Mouse (Mus musculus): Measurements from ENCODE around the gene Lrch1.
A peak's percentile ranks its signal among the peaks of the same experiment; 100 is the strongest.

Lrch1 gene

DNA sequence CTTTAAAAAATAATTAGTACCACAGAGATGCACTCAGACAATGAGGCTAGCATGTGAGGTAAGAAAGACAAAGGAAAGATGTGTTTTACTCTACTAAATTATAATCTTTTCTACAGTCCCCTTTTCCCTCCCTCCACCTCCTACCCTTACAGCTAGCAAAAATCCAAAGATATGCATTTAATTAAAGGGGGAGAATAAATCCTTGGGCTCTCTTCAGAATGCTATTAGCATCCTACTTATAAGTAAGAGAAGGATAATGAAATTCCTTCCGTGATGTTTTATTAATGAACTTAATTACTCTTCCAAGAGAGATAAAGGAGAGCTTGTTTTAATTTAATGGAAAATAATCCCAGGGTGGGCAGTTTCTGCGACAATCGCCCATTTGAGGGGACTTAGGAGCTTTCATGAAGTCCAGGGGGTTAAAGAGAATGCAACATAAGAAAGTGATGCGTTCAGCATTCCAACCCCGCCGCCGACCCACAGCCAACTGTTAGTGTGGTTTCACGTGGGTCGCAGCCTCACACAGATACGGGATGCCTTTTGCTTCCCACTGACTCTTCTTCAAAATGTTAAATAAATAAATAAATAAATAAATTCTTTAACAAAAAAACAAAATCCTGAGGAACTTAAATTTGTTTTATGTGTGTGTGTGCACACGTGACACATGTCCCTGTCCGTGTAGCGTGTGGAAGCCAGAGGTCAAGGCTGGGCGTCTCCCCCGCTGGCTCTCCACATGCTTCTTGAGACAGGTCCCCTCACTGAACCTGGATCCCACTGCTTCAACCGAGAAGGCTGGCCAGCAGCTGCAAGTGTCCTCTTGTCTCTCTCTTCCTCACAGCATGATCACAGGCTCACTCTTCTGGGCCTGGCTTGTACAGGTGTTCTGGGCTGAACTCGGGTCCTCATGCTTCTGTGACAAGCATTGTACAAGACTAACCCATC is 132.6 kb downstream of the Lrch1 start:
- DNase-seq (ENCODE audit: low read depth) = no peak

DNA sequence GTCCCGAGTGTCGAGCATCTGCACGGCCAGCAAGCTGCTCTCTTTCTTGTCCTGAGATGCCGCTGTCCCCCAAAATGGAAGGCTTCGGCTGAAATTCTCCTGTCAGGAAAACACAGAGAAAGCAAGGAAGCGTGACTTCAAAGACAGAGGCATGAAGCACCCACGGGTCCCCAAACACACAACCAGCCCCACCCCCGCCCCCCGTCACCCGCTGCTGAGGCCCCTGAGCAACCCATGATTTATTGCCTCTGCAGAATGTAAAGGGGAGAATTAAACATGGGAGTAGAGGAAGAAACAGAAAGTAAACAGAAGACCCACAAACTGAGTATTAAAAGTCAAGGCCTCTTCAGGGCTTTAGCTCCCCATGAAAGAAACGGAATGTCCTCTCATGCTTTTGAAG is 136.1 kb downstream of the Lrch1 start:
- no peak for DNase-seq (ENCODE audit: low read depth)

DNA sequence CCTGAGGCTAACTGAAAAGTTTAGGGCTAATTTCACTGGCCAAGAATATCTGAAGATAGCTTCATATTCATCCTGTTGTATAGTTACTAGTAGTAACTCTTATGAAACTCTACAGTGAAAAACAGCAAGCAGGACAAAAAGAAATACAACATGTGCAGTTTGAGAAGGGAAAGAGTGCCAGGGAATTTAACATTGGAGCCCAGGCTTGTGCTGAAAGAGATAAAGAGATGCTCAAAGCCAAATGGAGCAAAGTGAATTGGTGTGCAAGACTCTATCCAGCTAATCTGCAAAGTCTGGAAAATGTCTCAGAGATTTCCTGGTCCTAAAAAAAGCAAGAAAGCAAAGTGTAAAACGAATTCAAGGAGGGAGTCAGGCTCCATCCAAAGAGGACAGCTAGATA is 145.7 kb downstream of the Lrch1 start:
- no peak for DNase-seq (ENCODE audit: low read depth)

DNA sequence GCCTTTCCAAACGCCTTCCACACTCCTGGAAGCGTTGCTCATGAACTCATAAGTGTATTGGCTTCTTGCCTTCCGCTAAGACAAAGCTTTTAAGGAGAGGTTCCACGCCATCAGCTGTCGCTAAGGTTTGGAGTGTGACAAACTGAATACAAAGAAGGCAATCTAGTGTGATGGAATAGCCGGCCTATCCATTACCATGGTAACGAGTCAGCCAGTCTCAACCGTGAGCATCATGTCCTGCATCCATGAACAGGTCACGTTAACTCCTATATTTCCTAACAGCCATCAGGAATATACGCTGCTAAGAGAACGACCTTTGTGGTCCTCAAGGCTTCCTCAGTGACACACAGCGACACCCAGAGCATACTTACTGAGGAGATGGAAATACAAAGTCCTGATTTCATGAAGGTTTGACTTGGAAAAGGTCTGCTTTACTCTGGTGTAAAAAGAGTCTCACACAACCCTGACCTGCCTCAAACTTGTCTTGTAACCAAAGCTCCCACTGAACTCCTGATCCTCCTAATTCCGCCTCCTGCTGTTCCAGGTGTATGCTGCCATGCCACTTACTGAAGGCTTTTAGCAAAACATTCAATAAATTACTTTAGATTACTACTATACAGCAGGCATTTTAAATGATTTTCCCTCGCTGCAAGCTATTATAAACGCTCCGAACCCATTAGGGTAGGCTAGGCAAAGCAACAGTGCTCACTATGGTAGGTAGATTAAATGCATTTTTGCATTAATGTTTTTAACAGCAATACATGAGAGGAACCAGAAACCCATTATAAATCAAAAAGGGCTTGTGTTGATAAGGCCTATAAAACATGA is 149.4 kb downstream of the Lrch1 start:
- no peak for DNase-seq (ENCODE audit: low read depth)

DNA sequence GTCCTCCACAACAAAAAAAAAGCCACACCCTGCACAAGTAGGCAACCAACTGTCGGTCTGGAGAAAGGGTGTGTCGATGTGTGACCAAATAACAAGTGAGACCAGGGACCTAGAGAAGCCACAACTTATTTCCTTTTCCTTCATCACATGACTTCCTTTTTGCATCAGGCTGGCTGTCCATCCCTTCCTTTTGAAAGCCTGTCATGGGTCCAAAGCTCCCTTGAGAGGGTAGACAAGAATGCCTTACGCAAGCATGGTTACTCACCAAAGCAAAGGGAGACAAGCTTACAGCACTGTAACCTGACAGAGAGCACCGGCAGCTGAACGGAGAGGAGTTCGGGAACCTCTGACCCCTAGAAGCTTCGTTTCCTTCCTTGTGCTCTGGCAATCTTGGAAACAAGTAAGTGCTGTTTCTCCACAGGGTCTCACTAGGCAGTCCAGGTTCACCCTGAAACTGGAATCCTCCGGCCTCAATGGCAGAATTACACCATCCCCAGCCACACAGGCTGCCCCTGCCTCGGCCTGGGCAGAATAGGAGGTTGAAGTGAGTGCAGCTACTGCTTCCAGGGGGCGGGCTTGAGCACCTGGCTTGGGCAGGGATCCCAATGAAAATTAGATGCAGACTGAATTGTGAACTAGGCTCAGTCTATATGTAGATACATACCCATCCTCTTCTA is 150.2 kb downstream of the Lrch1 start:
- DNase-seq (ENCODE audit: low read depth) = no peak

DNA sequence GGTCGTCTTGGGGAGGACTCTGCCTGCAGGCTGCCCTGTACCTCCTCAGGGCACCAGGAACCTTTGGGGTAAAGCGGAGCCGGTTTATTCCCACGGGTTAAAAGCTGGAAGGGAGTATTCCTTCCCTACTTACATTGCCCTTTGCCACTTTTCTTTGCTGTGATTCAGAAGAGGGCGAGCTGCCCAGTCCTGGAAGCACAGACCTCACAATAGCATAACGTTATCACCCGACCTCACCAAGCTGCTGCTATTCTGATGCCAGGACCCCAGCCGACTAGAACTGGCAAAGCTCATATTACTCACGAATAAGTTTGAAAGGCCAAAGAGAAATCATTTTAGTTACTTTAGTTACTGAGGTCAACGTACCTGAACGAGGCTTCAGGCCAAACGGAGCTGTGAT is 152.7 kb downstream of the Lrch1 start:
- peak; percentile 62 for DNase-seq (ENCODE audit: low read depth)

DNA sequence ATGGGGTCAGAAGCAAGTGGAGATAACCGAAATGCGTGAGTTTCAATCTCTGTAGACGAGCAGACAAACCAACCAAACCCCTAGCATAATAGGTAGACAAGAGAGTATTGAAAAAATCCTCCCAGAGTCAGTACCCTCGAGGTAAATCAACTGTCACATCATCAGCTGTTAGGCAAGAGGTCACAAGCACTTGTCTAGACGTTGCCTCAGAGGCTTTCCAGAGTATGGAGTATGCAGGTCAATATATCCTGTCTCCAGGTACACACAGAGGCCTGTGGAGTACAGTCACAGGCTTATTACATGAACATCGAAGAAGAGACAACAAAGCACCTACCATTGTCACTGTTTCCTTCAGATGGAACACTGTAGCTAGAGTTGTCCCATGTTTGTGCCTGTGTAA is 154.9 kb downstream of the Lrch1 start:
- DNase-seq (ENCODE audit: low read depth) = no peak

DNA sequence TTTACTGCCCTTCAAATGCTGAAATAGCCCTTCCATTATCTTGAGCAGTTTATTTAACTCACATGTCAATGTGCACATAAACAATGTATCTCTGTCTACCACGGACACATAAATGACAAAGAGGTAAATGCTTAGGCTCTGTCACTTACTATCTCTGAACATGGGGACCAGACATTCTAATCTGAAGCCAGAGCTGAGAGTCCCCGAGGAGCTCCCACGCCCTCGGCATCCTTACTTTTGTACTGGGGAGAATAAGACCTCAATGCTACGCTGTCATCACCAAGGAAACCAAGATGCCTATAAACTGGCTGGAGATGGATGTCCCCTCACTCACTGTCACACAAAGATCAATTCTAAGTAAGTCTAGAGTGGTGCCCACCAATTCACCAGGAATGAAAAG is 157.1 kb downstream of the Lrch1 start:
- DNase-seq (ENCODE audit: low read depth) = no peak

DNA sequence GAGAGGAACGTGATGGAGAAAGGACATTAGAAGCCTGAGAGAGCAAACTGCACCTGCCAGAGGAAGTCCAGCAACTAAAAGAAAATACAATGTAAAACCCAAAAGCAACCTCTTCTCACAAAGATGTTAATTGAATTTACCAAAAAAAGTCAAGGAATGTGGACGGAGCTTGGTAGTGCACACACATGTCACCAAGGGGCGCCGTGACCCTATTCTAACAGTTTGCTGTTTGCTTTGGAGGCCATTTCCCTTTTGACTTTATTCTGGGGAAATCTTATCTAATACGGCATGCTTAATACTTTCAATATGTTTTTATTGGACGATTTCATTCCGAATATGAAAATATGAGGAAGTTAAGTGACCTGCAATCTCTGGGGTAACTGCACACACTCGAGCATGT is 158.9 kb downstream of the Lrch1 start:
- no peak for DNase-seq (ENCODE audit: low read depth)

DNA sequence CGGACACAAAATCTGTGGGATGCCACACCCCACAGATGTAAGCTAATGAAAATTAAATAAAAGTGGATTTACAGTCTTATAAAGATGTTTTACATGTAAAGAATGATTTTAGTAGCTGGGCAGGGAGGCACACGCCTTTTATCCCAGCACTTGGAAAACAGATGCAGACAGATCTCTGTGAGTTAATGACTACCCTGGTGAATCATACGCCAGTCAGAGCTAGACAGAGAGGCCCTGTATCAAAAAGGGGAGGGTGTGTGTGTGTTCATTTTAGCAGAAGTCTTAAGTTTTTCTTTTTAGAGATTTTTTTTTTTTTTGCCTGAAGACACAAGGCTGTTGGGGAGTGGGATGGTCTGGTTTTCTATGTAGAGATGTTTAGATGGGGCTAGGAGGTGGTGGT is 160.0 kb downstream of the Lrch1 start:
- peak; percentile 37 for DNase-seq (ENCODE audit: low read depth)

DNA sequence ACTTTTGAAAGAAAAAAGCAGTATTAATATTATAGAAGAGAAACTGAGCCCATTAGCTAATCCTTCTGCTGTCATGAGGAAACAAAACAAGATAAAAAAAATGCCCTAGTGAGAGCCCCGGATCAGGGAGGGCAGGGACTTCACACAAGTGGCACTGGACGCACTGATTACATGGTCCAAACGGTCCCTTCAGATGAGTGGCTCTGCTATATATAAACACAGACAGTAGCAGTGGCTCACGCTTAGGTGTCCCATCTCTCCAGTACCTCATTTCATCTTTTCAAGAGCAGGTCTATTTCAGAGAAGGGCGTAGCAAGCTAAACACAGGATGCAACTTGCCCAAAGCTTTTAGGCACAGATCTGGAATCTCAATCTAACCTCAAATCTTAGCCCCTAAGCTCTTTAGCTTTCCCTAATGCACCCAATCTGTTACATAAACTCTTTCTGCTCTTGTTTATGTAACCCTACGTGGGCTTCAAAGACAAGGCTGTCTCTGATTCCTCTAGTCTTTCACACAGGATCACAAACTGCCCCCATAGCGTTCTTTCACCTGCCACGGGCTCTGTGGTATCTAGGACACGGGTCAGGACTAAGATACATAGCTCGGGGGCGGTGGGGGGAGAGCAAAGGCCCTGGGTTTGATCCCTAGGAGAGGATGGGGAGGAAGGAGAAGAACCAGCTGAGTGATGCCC is 163.3 kb downstream of the Lrch1 start:
- DNase-seq (ENCODE audit: low read depth) = no peak

DNA sequence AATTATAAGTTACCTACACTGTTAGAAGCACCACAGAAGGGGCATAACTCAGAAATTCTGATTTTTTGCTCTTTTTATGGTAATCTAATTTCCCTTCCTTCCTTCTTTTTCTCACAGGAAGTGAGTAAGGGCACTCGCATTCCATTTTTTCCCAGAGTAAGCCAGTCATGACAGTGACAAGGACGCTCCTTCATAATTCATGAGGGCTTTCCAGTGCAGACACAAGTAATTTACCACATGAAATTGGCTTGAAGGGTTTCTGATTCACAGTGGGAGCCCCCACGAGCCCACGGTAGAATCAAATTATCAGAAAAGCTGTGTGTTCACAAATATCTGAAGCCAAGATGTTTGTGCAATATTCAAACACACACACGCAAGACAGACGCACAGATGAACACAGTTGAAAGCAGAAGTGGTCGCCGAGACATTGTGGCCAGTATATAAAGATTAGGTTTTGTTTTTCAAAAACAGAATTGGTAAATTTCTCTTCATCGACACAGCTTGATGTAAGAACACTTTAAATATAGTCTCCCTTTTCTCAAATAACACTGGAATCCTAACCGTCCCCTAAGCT is 173.5 kb downstream of the Lrch1 start:
- no peak for DNase-seq (ENCODE audit: low read depth)

DNA sequence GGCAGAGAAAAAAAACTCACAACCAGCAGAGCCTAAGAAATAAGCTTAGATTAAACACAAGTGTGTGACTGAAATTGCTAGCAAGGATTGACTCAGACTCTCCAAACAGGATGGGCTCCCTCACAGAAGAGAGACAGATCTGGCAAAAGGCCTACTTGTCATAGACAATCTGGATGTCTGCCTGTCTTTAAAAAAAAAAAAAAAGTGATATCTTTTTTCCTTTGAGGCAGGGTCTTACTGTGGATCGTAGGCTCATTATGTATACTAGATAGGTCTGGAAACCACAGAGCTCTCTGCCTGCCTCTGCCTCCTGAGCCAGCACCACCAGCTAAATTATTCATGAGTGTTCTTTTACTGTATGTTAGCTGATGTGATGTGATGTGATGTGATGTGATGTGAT is 179.8 kb downstream of the Lrch1 start:
- no peak for DNase-seq (ENCODE audit: low read depth)

DNA sequence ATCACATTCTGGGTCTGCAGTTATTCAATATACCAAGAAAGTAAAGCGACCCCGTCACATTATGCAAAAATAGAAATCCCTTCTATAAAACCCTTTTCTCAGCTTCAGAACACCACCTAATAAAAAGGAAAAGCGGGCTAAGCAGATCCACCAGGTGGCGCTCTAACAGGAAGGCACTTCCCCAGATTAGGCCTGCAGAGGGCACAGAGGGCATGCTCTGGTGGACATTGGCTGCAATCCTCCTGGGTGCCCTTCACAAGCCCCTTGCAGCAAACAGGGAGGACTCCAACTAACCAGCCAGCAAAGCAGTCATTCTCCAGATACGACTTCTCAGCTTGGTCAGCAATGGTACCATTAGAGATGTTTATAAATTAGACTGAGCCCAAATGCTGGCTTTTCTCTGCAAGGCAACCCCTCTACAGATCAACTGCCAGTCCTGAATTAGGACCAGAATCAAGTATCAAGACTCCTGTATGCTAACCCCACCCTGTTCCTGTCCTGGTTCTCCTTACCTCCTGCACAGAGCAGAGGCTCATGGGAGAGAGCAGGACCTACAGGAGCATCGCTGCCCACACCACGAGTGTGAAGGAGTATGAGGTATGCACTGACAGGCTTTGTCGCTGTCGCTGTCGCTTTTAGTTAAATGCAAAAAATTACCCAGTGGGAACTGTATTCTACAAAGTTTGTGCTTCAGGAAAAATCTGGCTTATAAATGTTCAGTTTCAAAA is 183.3 kb downstream of the Lrch1 start:
- DNase-seq (ENCODE audit: low read depth) = peak; percentile 26

DNA sequence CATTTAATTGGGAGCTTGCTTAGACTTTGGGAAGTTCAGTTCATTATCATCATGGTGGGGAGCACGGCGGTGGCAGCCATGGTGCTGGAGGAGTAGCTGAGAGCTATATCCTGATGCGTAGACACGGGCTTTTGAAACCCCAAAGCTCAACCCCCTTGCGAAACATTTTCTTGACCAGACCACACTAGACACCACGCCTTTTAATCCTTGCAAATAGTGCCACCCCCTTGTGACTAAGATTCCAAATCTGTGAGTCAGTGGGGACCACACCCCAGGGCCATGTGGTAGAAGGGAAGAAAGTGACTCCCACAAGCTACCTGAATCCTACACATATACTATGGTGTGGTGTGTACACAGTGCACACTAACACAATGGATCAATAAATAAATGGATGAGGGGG is 210.8 kb downstream of the Lrch1 start:
- DNase-seq (ENCODE audit: low read depth) = no peak

DNA sequence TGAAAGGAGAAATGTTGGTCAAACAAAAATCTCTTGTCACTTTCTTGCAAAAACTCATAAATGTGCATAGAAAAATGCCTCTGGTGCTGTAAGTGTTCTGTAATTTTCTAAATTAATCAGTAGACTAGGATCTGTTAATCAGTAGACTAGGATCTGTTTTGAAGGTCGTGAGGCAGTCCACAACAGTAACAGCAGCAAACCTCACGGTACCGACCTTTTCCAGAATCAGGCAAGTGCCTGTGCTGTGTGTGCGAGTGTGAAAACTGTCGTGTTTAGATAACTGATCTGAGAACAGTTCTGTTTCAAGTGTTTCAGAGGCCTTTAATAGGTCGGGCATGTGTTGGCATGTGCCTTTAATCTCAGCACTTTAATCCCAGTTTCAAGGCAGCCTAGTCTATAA is 212.2 kb downstream of the Lrch1 start:
- DNase-seq (ENCODE audit: low read depth) = no peak

DNA sequence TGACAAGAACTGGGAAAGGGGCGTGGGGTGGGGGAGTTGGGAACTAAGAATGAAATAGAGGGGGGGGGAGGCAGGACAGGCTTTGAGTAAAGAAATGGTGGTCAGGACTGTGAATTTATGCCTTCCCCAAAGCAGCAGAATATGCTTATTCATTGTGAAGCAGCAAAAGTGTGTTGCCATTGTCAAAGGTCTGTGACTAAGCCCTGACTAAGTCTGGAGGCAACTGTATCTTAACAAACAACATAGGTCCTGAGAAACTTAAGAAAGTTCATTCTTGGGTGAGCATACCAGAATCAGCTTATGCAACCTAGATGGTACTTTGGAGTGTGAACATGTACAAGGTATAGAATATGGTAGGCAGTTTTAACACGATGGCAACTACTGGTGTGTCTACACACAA is 214.3 kb downstream of the Lrch1 start:
- peak; percentile 63 for DNase-seq (ENCODE audit: low read depth)

DNA sequence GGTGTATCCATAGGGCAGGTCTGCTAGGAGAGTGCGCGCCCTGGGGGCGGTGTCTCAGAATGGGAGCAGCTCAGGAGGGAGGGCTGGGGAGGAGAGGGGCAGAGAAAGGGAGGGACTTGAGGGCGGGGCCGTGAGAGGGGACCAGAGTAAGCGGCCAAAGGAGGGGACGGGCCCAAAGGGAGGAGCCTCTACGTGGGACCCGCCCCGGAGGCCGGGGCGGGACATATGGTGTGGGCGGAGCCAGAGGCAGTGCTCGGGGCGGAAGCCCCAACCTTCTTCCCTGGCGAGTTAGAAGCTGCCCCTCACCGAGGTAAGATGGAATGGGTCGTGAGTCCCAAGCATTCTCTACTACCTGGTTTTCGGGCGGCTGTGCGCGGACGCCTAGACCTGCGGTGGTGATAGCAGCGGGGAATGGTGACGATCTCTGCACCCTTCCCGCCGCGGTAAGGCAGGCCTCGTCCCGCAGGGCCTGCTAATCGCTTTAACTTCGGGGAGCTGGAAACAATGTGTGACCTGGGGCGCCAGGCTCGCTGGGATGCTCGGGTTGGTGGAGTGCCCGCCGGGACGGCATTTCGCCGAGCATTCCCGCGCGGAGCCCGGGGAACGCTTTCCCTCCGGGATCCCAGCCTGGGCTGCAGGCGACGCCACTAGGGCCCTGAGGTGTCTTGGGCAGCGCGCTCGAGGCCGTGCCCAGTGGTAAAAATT is 215.4 kb downstream of the Lrch1 start, which contains the start of gene Esd:
Gene Esd, plus strand, starts transcription at position 219 of the 705 bp plus-strand sequence.
- peak; percentile 89 for DNase-seq (ENCODE audit: low read depth)

DNA sequence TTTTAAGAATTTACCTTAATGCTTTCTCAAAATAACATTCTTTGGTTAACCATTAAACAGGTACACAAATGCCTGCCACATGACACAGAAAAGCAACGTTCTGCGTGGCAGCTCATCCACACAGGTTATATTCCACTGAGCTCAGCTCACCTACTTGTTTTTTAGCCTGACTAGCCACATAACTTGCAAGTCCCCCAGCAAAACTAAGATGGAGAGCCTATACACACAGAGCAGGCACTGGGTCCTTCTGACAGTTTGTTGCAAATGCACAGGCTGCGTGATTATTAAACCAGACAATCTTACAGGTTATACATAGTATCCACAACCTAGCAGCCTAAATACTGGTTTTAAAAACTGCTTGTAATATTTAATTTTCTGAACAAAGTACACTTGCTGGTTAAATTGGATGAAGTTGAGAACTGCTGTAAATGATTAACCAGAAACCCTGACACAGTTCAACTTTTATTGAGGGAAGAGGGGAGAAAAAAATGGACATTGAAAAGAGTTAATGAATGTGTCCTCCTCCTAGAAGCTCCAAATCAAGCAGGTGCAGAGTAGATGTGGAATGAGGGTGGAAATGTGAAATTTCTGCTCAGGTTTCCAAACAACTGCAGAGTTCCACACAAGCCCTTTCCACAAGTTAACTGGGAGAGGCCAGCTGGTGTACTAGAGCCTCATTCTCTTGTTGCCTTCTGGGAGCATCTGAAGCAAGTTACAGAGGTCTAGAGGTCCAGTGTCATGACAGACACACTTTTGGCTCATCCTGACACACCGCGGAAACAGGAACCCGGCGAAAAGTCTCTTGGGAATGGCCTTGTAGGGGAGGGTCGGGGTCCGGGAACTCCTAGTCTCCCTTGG is 216.2 kb downstream of the Lrch1 start:
- no peak for DNase-seq (ENCODE audit: low read depth)

Measured in fibroblast of lung, adult 2 months (primary cell).